Comparison of ENCODE assay signal across 8 mouse cellular contexts in the genomic region with DNA sequence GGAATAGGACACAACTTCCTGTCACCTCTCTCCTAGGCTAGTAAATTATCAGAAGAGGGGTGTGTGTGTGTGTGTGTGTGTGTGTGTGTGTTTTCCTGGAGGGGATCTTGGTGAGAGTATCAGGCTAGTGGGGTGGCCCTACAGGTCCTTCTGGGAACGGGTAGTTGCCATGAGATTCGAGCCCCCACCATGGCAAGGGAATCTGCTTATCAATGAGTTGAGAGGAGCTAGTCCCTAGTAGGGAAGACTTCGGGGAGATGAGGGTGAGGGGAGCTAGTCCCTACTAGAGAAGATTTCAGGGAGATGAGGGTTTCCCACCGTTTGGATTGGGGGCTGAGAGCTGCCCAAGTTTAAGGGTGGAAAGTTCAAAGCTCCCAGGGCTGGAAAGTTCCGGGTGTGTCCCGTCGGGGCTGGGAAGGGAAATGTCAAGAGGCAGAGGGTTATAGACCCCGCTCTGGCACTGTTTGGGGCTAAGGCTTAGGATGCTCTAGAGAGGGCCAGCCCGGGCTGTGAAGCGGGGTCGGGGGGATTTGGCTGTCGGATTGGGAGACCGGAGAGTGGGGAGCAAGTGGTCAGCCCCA. TPM values are rescaled to one million over a fixed set of nuclear protein-coding genes. Genes with fewer than 3 reads are reported as not detected.
A peak's percentile ranks its signal among the peaks of the same experiment; 100 is the strongest.
DNase-seq lines count a peak whose midpoint lies in the region; ATAC-seq and TF ChIP-seq lines count a peak whose summit lies in the region.

No protein-coding gene starts in this region.

- no peak for DNase-seq in heart, adult 2 months
- no peak for DNase-seq in heart, adult 18-20 months
- DNase-seq in hindbrain, embryonic 10.5 days (ENCODE audit: low spot score) = no peak
- DNase-seq in T-cell, adult 2 months (ENCODE audit: low spot score) = no peak
- no peak for DNase-seq in gastrocnemius, postnatal 14 days

- H3K27me3 ChIP-seq in heart, adult 2 months (ENCODE audit: control insufficient read depth, insufficient read depth, low read length) = no peaks in the 10 kb centered on the region
- no peaks in the 10 kb centered on the region for H3K27me3 ChIP-seq in hindbrain, embryonic 10.5 days (ENCODE audit: insufficient read depth, poor library complexity, severe bottlenecking)
- H3K27me3 ChIP-seq in liver, embryonic 12.5 days (replicated peaks) = no peaks in the 10 kb centered on the region
- no peaks in the 10 kb centered on the region for H3K27me3 ChIP-seq in stomach, embryonic 15.5 days (replicated peaks)

- H3K9ac ChIP-seq in heart, adult 2 months (ENCODE audit: low read depth, low read length) = peak overlapping the region; percentile 95
- peak overlapping the region; percentile 93 for H3K9ac ChIP-seq in liver, embryonic 12.5 days
- peak overlapping the region; percentile 81 for H3K9ac ChIP-seq in stomach, embryonic 15.5 days

- no peaks in the 10 kb centered on the region for H3K36me3 ChIP-seq in heart, adult 2 months (ENCODE audit: control insufficient read depth, insufficient read depth, low read length)
- H3K36me3 ChIP-seq in hindbrain, embryonic 10.5 days = 0 out of 2 replicates have a peak, but pooled peaks cover 1% of the 10 kb centered on the region
- H3K36me3 ChIP-seq in liver, embryonic 12.5 days = peaks cover 5% of the 10 kb centered on the region
- peaks cover 7% of the 10 kb centered on the region for H3K36me3 ChIP-seq in stomach, embryonic 15.5 days

- peak overlapping the region; percentile 94 for H3K4me2 ChIP-seq in liver, embryonic 12.5 days
- peak overlapping the region; percentile 92 for H3K4me2 ChIP-seq in stomach, embryonic 15.5 days

- no peak for TF ChIP-seq CTCF in heart, adult 2 months (IDR thresholded peaks at IDR 0.05)

- peaks cover 3% of the 10 kb centered on the region for H3K4me1 ChIP-seq in heart, adult 2 months (ENCODE audit: control insufficient read depth, insufficient read depth, low read length)
- H3K4me1 ChIP-seq in brown adipose tissue, adult 24 weeks (ENCODE audit: control insufficient read depth, insufficient read depth, insufficient read length, low read length) = peaks cover 3% of the 10 kb centered on the region; the same call in 1 of the 2 replicates
- peaks cover 27% of the 10 kb centered on the region for H3K4me1 ChIP-seq in hindbrain, embryonic 10.5 days (replicated peaks)
- peaks cover 33% of the 10 kb centered on the region for H3K4me1 ChIP-seq in liver, embryonic 12.5 days
- peaks cover 5% of the 10 kb centered on the region for H3K4me1 ChIP-seq in stomach, embryonic 15.5 days

- H3K9me3 ChIP-seq in hindbrain, embryonic 10.5 days = no peaks in the 10 kb centered on the region
- H3K9me3 ChIP-seq in liver, embryonic 12.5 days (replicated peaks) = no peaks in the 10 kb centered on the region
- no peaks in the 10 kb centered on the region for H3K9me3 ChIP-seq in stomach, embryonic 15.5 days

- H3K4me3 ChIP-seq in heart, adult 2 months = peak overlapping the region; percentile 85
- H3K4me3 ChIP-seq in brown adipose tissue, adult 24 weeks (ENCODE audit: insufficient read depth, low read depth, low read length) = peak overlapping the region; percentile 100
- H3K4me3 ChIP-seq in hindbrain, embryonic 10.5 days = peak overlapping the region; percentile 94
- H3K4me3 ChIP-seq in liver, embryonic 12.5 days = peak overlapping the region; percentile 95
- H3K4me3 ChIP-seq in stomach, embryonic 15.5 days (replicated peaks) = peak overlapping the region; percentile 92

- no peak for TF ChIP-seq EP300 in heart, adult 2 months (IDR thresholded peaks at IDR 0.05; ENCODE audit: insufficient read depth, low read depth, low read length)

- WGBS in heart, adult 2 months = 2% methylated on average over 13 of the region's 13 CpGs
- WGBS in hindbrain, embryonic 10.5 days = 5% methylated on average over 13 of the region's 13 CpGs
- 2% methylated on average over 13 of the region's 13 CpGs for WGBS in liver, embryonic 12.5 days (ENCODE audit: insufficient replicate concordance)
- WGBS in stomach, embryonic 15.5 days = 2% methylated on average over 13 of the region's 13 CpGs

- TF ChIP-seq POLR2A in heart, adult 2 months (IDR thresholded peaks at IDR 0.05; ENCODE audit: insufficient read depth, low read depth, low read length) = no peak

- ATAC-seq in liver, embryonic 12.5 days = peak; percentile 59
- no peak; the same call in 1 of the 2 replicates for ATAC-seq in stomach, embryonic 15.5 days (ENCODE audit: insufficient read depth, low FRiP score, low read depth)

- H3K79me2 ChIP-seq in heart, adult 2 months (replicated peaks; ENCODE audit: control insufficient read depth, insufficient read depth, low read length) = peaks cover 2% of the 10 kb centered on the region; the same call in 1 of the 2 replicates

- intact Hi-C loops in heart, adult 2 months (cut with DNase I) = no loop called here
- intact Hi-C loops in gastrocnemius, postnatal 14 days (cut with DNase I; ENCODE audit: low total_unique reads) = no loop called here

- peak overlapping the region; percentile 97 for H3K27ac ChIP-seq in heart, adult 2 months
- peak overlapping the region; percentile 83 for H3K27ac ChIP-seq in brown adipose tissue, adult 24 weeks (replicated peaks; ENCODE audit: low read depth, low read length)
- peak overlapping the region; percentile 94 for H3K27ac ChIP-seq in hindbrain, embryonic 10.5 days
- H3K27ac ChIP-seq in liver, embryonic 12.5 days = peak overlapping the region; percentile 91
- H3K27ac ChIP-seq in stomach, embryonic 15.5 days = peak overlapping the region; percentile 92

RNA-seq across cellular contexts. Expression of a gene that starts 1.2 kb away (rescaled TPM):
- 10 to 100 TPM; 28.1 to 34.3 TPM for total RNA-seq in heart, adult 2 months (2021)
- 35.4 and 61.2 TPM in 2 replicates for polyA plus RNA-seq in heart, adult 2 months (2012; rRNA removed)
- 10 to 100 TPM; 29.2 to 31.1 TPM for total RNA-seq in heart, adult 18-20 months (2021)
- 47.8 and 65.8 TPM in 2 replicates for polyA plus RNA-seq in brown adipose tissue, adult 24 weeks (2012; ENCODE audit: insufficient read depth, insufficient read length, missing spikeins)
- polyA plus RNA-seq in hindbrain, embryonic 10.5 days (2016; fragmentation: Nextera tagmentation; extraction: Ambion mirVana) = 40.5 and 53.2 TPM in 2 replicates
- polyA plus RNA-seq in liver, embryonic 12.5 days (2016; fragmentation: Nextera tagmentation; extraction: Ambion mirVana) = 38.8 and 39.6 TPM in 2 replicates
- 64.8 and 66.2 TPM in 2 replicates for polyA plus RNA-seq in stomach, embryonic 15.5 days (2015; fragmentation: Nextera tagmentation; extraction: Ambion mirVana)
- 10 to 100 TPM; 25.2 to 26.2 TPM for total RNA-seq in gastrocnemius, postnatal 14 days (2021)

RNA-seq across cellular contexts. Expression of a gene that starts 20.0 kb away (rescaled TPM):
- not detected for total RNA-seq in heart, adult 2 months (2021)
- not detected in 2 replicates for polyA plus RNA-seq in heart, adult 2 months (2012; rRNA removed)
- total RNA-seq in heart, adult 18-20 months (2021) = not detected
- not detected in 2 replicates for polyA plus RNA-seq in brown adipose tissue, adult 24 weeks (2012; ENCODE audit: insufficient read depth, insufficient read length, missing spikeins)
- polyA plus RNA-seq in hindbrain, embryonic 10.5 days (2016; fragmentation: Nextera tagmentation; extraction: Ambion mirVana) = 0.24 and 0.25 TPM in 2 replicates
- polyA plus RNA-seq in liver, embryonic 12.5 days (2016; fragmentation: Nextera tagmentation; extraction: Ambion mirVana) = not detected in 2 replicates
- 0.33 TPM in 1 of 2 replicates, not detected in the other for polyA plus RNA-seq in stomach, embryonic 15.5 days (2015; fragmentation: Nextera tagmentation; extraction: Ambion mirVana)
- not detected for total RNA-seq in gastrocnemius, postnatal 14 days (2021)

RNA-seq across cellular contexts. Expression of a gene that starts 27.9 kb away (rescaled TPM):
- total RNA-seq in heart, adult 2 months (2021) = not detected
- polyA plus RNA-seq in heart, adult 2 months (2012; rRNA removed) = 1.5 TPM in 1 of 2 replicates, not detected in the other
- total RNA-seq in heart, adult 18-20 months (2021) = under 1 TPM in 1 of 2 experiments, not detected in 1; 0.64 TPM
- not detected in 2 replicates for polyA plus RNA-seq in brown adipose tissue, adult 24 weeks (2012; ENCODE audit: insufficient read depth, insufficient read length, missing spikeins)
- 0.16 and 0.73 TPM in 2 replicates for polyA plus RNA-seq in hindbrain, embryonic 10.5 days (2016; fragmentation: Nextera tagmentation; extraction: Ambion mirVana)
- 0.13 and 0.25 TPM in 2 replicates for polyA plus RNA-seq in liver, embryonic 12.5 days (2016; fragmentation: Nextera tagmentation; extraction: Ambion mirVana)
- 0.21 and 0.33 TPM in 2 replicates for polyA plus RNA-seq in stomach, embryonic 15.5 days (2015; fragmentation: Nextera tagmentation; extraction: Ambion mirVana)
- not detected for total RNA-seq in gastrocnemius, postnatal 14 days (2021)

RNA-seq across cellular contexts. Expression of a gene that starts 30.3 kb away (rescaled TPM):
- total RNA-seq in heart, adult 2 months (2021) = under 1 TPM; 0.05 to 0.36 TPM
- 0.10 and 0.15 TPM in 2 replicates for polyA plus RNA-seq in heart, adult 2 months (2012; rRNA removed)
- under 1 TPM; 0.20 to 0.21 TPM for total RNA-seq in heart, adult 18-20 months (2021)
- not detected in 2 replicates for polyA plus RNA-seq in brown adipose tissue, adult 24 weeks (2012; ENCODE audit: insufficient read depth, insufficient read length, missing spikeins)
- 0.68 and 0.86 TPM in 2 replicates for polyA plus RNA-seq in hindbrain, embryonic 10.5 days (2016; fragmentation: Nextera tagmentation; extraction: Ambion mirVana)
- polyA plus RNA-seq in liver, embryonic 12.5 days (2016; fragmentation: Nextera tagmentation; extraction: Ambion mirVana) = 0.59 and 0.67 TPM in 2 replicates
- polyA plus RNA-seq in stomach, embryonic 15.5 days (2015; fragmentation: Nextera tagmentation; extraction: Ambion mirVana) = 0.95 and 1.5 TPM in 2 replicates
- under 1 TPM in 1 of 2 experiments, not detected in 1; 0.08 TPM for total RNA-seq in gastrocnemius, postnatal 14 days (2021)

RNA-seq across cellular contexts. Expression of a gene that starts 48.0 kb away (rescaled TPM):
- 10 to 100 TPM; 13.5 to 14.0 TPM for total RNA-seq in heart, adult 2 months (2021)
- polyA plus RNA-seq in heart, adult 2 months (2012; rRNA removed) = 9.8 and 13.7 TPM in 2 replicates
- 10 to 100 TPM; 13.5 to 14.7 TPM for total RNA-seq in heart, adult 18-20 months (2021)
- polyA plus RNA-seq in brown adipose tissue, adult 24 weeks (2012; ENCODE audit: insufficient read depth, insufficient read length, missing spikeins) = 26.1 and 34.8 TPM in 2 replicates
- polyA plus RNA-seq in hindbrain, embryonic 10.5 days (2016; fragmentation: Nextera tagmentation; extraction: Ambion mirVana) = 24.5 and 27.2 TPM in 2 replicates
- 47.9 and 50.2 TPM in 2 replicates for polyA plus RNA-seq in liver, embryonic 12.5 days (2016; fragmentation: Nextera tagmentation; extraction: Ambion mirVana)
- 38.3 and 40.6 TPM in 2 replicates for polyA plus RNA-seq in stomach, embryonic 15.5 days (2015; fragmentation: Nextera tagmentation; extraction: Ambion mirVana)
- total RNA-seq in gastrocnemius, postnatal 14 days (2021) = 1 to 10 TPM; 6.5 to 7.4 TPM
